8 mouse cellular contexts compared by ENCODE assay signal in the genomic region with DNA sequence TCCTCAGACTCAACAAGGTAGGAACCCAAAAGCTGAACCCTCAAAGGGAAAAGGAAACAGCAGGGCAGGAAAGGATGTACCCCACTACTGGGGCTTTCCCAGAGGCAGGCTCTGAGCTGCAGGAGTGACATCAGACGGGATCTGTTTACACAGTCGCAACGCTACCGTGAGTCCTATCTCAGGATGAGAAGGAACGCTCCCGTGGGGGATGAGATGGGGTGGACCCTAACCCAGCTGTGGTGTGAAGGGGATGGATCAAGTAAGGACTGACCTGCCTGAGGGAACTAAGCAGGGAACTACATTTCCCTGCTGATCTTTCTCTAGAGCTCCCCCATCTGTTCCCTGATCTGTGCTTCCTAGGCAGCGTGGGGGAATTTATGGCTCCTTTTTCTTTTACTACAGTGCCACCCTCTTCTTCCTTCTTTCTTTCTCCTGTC. TPM values are rescaled to one million over a fixed set of nuclear protein-coding genes. Genes with fewer than 3 reads are reported as not detected.
DNase-seq lines count a peak whose midpoint lies in the region; ATAC-seq and TF ChIP-seq lines count a peak whose summit lies in the region.

A gene (plus strand): TSS at position 101 of the 437 bp plus-strand sequence.

- under 1% methylated on average over 7 of the region's 7 CpGs for WGBS in forebrain, embryonic 16.5 days
- 2% methylated on average over 7 of the region's 7 CpGs for WGBS in midbrain, embryonic 10.5 days

- no peaks in the 10 kb centered on the region for H3K27me3 ChIP-seq in ES-Bruce4 (ENCODE audit: control insufficient read depth, insufficient read depth, low read length, poor library complexity, severe bottlenecking)
- H3K27me3 ChIP-seq in forebrain, embryonic 16.5 days (replicated peaks; ENCODE audit: control insufficient read depth, insufficient read depth, low read length), result no peaks in the 10 kb centered on the region
- peaks cover 1% of the 10 kb centered on the region for H3K27me3 ChIP-seq in midbrain, embryonic 10.5 days (ENCODE audit: low read depth, poor library complexity, severe bottlenecking)

- ATAC-seq in forebrain, embryonic 16.5 days, result no peak
- no peak for ATAC-seq in hematopoietic stem cell, adult 5-6 weeks (replicated peaks in 1 of 2; ENCODE audit: insufficient read depth in 1 of 2, low FRiP score in 2 of 2, low TSS enrichment in 1 of 2, low read depth in 1 of 2, poor library complexity in 2 of 2, severe bottlenecking in 2 of 2)

- no peak for TF ChIP-seq EP300 in ES-Bruce4 (IDR thresholded peaks at IDR 0.05; ENCODE audit: insufficient read depth, low read depth, low read length)

- H3K4me3 ChIP-seq in ES-Bruce4 (ENCODE audit: low read depth, low read length), result peak within 1 kb of the TSS; percentile 11; the same call in 1 of the 2 replicates
- no peak within 1 kb of the TSS for H3K4me3 ChIP-seq in forebrain, embryonic 16.5 days (replicated peaks; ENCODE audit: low read length)
- H3K4me3 ChIP-seq in midbrain, embryonic 10.5 days, result peak within 1 kb of the TSS; percentile 28

- H3K9ac ChIP-seq in ES-Bruce4 (ENCODE audit: low read depth, poor library complexity, severe bottlenecking), result peak within 1 kb of the TSS; percentile 0
- no peak within 1 kb of the TSS; the same call in 1 of the 2 replicates for H3K9ac ChIP-seq in forebrain, embryonic 16.5 days (replicated peaks; ENCODE audit: low read depth, low read length)

- no peaks in the 10 kb centered on the region for H3K9me3 ChIP-seq in ES-Bruce4 (replicated peaks; ENCODE audit: control insufficient read depth, insufficient read depth, low read length, poor library complexity, severe bottlenecking)
- no peaks in the 10 kb centered on the region for H3K9me3 ChIP-seq in forebrain, embryonic 16.5 days (ENCODE audit: control insufficient read depth, low read length)
- H3K9me3 ChIP-seq in midbrain, embryonic 10.5 days (replicated peaks), result no peaks in the 10 kb centered on the region

- H3K36me3 ChIP-seq in ES-Bruce4 (ENCODE audit: control insufficient read depth, insufficient read depth, low read length, poor library complexity, severe bottlenecking), result no peaks in the 10 kb centered on the region
- H3K36me3 ChIP-seq in forebrain, embryonic 16.5 days (ENCODE audit: control insufficient read depth, insufficient read depth), result no peaks in the 10 kb centered on the region
- H3K36me3 ChIP-seq in midbrain, embryonic 10.5 days, result no peaks in the 10 kb centered on the region

- H3K27ac ChIP-seq in ES-Bruce4 (ENCODE audit: insufficient read depth, low read length), result peak within 1 kb of the TSS; percentile 72
- no peak within 1 kb of the TSS for H3K27ac ChIP-seq in forebrain, embryonic 16.5 days (ENCODE audit: low read length)
- peak within 1 kb of the TSS; percentile 79 for H3K27ac ChIP-seq in midbrain, embryonic 10.5 days (replicated peaks)

- TF ChIP-seq POLR2A in ES-Bruce4 (IDR thresholded peaks at IDR 0.05; ENCODE audit: insufficient read depth, low read length), result no peak

- peaks cover 17% of the 10 kb centered on the region for H3K4me1 ChIP-seq in ES-Bruce4 (ENCODE audit: control insufficient read depth, insufficient read depth, low read length)
- H3K4me1 ChIP-seq in forebrain, embryonic 16.5 days (replicated peaks; ENCODE audit: control insufficient read depth, insufficient read depth, low read length), result peaks cover 4% of the 10 kb centered on the region
- H3K4me1 ChIP-seq in midbrain, embryonic 10.5 days, result peaks cover 30% of the 10 kb centered on the region

- DNase-seq in adrenal gland, adult 18-20 months (ENCODE audit: low spot score in 2 of 2), result no peak
- DNase-seq in layer of hippocampus, adult 9-11 months, result peak; percentile 40
- DNase-seq in midbrain, embryonic 10.5 days (ENCODE audit: low spot score), result no peak
- DNase-seq in telencephalon, adult 2 months (ENCODE audit: low read depth, low spot score), result peak; percentile 58
- no peak for DNase-seq in lung, adult 18-20 months

- peak within 1 kb of the TSS; percentile 23; the same call in 1 of the 2 replicates for H3K4me2 ChIP-seq in forebrain, embryonic 16.5 days (ENCODE audit: low read length)

- no peak for TF ChIP-seq CTCF in ES-Bruce4 (IDR thresholded peaks at IDR 0.05; ENCODE audit: low read depth, low read length)

RNA-seq across cellular contexts. Expression of the gene that starts here (rescaled TPM):
- polyA plus RNA-seq in ES-Bruce4 (2011; ENCODE audit: insufficient read depth, insufficient read length, low read depth, missing spikeins), result 13.3 and 19.8 TPM in 2 replicates
- 10 to 100 TPM; 28.7 to 33.3 TPM for total RNA-seq in adrenal gland, adult 18-20 months (2021)
- polyA plus RNA-seq in forebrain, embryonic 16.5 days (2015; fragmentation: Nextera tagmentation; extraction: Ambion mirVana), result 69.5 and 76.9 TPM in 2 replicates
- total RNA-seq in hematopoietic stem cell, adult 5-6 weeks (2017), result 17.0 and 20.7 TPM in 2 replicates
- 64.8 and 65.9 TPM in 2 replicates for polyA plus RNA-seq in midbrain, embryonic 10.5 days (2016; fragmentation: Nextera tagmentation; extraction: Ambion mirVana)

Comparison
In these comparisons a context has a peak if more than half of its experiments do, and no peak if none do; other contexts are left out.
1. DNase-seq: peak in layer of hippocampus, adult 9-11 months (single experiment) and telencephalon, adult 2 months (single experiment); none in adrenal gland, adult 18-20 months (0 of 2), midbrain, embryonic 10.5 days (single experiment) and lung, adult 18-20 months (0 of 2).